Mouse (Mus musculus) adrenal gland, adult (tissue): ENCODE data around the gene Ankrd33b.

Experiments
- DNase-seq, 2 experiments: peaks; one replicate each; pipeline ENCODE4 v3.0.0; 2022 to 2023; ENCODE audit warnings: low spot score in 1 of 2; ENCODE audit not compliant: inconsistent age in 2 of 2

Ankrd33b gene

GRCm38 (mm10) chr15:31245934-31246333 lies 121.6 kb downstream of the Ankrd33b start:
- DNase-seq, result no peak

- no peak for DNase-seq
Measured at GRCm38 (mm10) chr15:31244696-31245445, 122.7 kb downstream of the Ankrd33b start.

GRCm38 (mm10) chr15:31243260-31243659 lies 124.3 kb downstream of the Ankrd33b start:
- no peak for DNase-seq
